Mouse (Mus musculus): ENCODE data around the gene Egfl7. TPM values are rescaled to one million over a fixed set of nuclear protein-coding genes. Genes with fewer than 3 reads are reported as not detected.

The Egfl7 gene
- total RNA-seq, 2 experiments from 2014 or later, result 72.2 to 74.3 TPM

DNA sequence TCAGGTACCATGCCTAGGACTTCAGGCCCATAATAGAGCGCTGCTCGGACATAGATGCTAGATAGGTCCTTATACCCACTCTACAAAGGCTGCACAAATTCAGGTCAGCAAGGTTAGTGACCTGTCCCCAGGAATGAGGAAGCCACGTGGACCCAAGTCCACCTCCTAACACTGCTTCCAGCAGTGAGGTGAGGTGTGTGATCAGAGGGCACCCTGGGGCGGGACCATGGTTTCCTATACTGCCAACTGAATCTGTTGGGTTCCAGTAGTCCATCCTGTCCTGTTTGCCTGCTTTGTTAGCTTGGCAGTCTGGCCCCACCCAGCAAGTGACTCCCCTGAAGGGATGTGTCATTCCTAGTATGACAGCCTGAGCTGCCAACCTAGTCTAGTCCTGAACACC, 20.2 kb downstream of the Egfl7 start:
- DNase-seq (ENCODE audit: low spot score in 2 of 2), result no peak
- TF ChIP-seq CTCF (conservative IDR thresholded peaks at IDR 0.05), result no peak
- H3K27ac ChIP-seq, result no peak overlapping the region
- H3K4me3 ChIP-seq, result no peak overlapping the region

DNA sequence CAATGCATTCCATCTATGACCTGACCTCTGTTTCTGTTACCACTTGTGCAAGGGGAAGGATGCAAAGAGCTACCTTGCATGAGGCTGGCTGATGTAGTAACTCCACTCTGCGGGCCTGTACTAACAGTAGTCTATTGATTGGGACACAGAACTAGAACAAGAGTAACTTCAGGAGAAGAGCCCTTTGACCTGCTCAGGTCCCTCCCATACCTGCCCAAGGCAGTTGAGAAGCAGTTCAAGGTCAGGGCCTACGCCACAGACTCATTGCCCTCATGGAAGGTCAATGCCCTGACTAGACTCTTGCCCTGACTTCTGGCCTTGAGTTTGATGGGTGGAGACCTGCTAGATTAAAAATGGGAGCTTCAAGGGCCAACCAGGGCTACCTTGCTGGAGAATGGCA, 20.9 kb downstream of the Egfl7 start:
- no peak overlapping the region for H3K4me3 ChIP-seq
- DNase-seq (ENCODE audit: low spot score in 2 of 2), result no peak
- TF ChIP-seq CTCF (conservative IDR thresholded peaks at IDR 0.05), result no peak
- no peak overlapping the region for H3K27ac ChIP-seq

DNA sequence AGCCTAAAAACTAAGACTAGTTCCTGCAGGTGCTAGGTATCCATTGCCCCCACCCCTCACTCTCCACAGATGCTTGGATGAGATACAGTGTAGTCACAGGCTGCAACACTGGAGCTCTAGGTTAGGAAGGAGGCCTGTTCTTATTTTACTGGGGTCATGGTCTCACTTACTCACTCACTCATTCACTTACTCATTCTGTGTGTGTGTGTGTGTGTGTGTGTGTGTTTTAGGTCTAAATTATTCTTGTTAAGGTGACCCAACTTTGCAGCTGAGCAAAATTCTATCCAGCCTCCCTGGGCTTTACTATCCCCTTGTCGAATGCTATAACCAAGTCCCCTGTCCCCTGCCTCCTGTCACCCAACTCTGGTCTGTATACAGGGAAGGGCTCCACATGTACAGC, 21.8 kb downstream of the Egfl7 start:
- Histone ChIP-seq H3K4me3 (no peak overlapping the region), H3K27ac (no peak overlapping the region)
- TF ChIP-seq CTCF (conservative IDR thresholded peaks at IDR 0.05), result no peak
- no peak for DNase-seq (ENCODE audit: low spot score in 2 of 2)

DNA sequence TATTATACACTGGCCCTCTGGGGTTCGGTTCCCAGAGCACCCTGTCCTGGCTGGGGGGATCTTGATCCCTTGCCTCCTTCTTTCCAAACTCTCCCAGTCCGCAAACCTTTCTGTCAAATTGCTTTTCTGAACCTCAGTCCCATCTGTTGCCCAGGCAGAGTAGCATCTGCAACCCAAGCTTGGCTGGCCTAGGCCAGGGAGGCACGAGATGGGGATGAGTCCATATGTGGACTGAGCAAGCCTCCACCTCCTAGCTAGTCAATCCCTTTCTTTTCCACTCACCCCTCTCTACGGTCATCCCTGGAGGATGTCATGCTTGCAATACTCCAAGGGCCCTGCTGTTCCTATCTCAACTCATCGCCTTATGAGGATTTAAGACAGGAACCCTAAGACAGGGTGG, 22.8 kb downstream of the Egfl7 start:
- no peak overlapping the region for H3K27ac ChIP-seq
- no peak for TF ChIP-seq CTCF (conservative IDR thresholded peaks at IDR 0.05)
- DNase-seq (ENCODE audit: low spot score in 2 of 2), result no peak
- H3K4me3 ChIP-seq, result no peak overlapping the region

DNA sequence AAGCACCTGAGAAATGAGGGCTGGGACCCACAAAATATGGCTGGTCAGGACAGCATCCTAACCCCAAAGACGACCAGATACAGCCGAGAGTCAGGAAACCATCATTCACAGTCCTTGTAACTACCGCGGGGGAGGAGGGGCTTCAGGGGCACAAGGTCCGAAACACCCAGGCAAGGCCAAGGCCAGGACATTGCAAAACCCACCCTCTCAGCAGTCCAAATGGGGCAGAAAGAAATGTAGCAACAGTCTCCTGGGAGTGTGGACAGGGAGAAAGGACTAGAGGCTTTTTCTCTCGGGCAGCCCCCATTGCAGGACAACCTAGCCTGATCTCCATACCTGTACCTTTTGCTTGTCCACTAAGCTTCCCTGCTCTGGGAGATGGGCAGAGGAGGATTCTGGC, 23.3 kb downstream of the Egfl7 start:
- no peak for DNase-seq (ENCODE audit: low spot score in 2 of 2)
- peak overlapping the region; percentile 65; the same call in 1 of the 2 replicates for H3K4me3 ChIP-seq
- no peak for TF ChIP-seq CTCF (conservative IDR thresholded peaks at IDR 0.05)
- H3K27ac ChIP-seq, result no peak overlapping the region

DNA sequence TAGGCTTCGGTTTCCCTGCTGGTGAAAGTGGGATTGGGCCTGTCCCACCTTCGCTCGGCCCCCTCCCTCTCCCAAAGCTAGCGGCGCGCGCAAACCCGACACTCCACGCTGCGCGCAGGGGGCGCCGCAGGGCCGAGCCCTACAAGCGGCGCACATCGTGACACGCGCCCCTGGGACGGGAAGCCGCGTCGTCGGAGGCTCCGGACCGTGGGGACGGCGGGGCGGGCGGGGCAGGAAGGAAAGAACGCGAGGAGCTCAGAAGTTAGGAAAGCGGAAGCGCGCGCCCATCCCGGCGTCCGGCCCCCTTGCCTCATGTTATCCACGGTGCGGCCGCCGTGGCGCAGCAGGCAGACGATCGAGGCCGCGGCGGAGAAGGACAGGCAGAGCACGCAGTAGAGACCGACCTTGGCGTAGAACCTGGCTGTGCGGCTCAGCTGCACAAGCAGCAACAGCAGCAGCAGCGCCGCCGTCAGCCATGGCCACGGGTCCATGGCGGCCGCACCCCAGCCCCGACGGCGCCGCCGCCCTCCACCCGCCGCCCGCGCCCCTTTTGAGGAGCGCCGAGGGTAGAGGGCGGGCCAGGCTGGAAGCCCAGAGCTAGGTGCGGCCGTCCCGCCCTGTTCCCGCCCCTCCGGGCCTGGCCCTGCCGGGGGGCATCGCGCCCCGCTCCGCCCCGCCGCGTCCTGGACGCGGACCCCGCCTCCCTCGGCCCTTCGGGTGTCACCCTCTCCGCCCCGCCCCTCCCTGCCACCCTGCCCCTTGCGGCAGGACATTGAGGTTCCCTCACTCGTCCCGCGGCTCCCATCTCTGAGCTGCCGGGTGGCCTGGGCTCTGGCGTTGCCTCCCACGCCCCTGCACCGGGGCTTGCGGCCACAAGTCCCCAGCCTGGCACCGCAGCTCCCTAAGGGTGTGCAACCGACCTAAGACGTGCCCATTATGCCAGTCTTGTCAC, 24.2 kb downstream of the Egfl7 start, which contains the start of gene Agpat2:
Agpat2 (minus strand) TSS at position 698 of the 952 bp plus-strand sequence.
- peak; percentile 50 for TF ChIP-seq CTCF (conservative IDR thresholded peaks at IDR 0.05)
- peak within 1 kb of the TSS; percentile 19; the same call in 1 of the 2 replicates for H3K27ac ChIP-seq
- peak in 1 of 2 experiments; percentile 22 for DNase-seq (ENCODE audit: low spot score in 2 of 2)
- H3K4me3 ChIP-seq, result peak within 1 kb of the TSS; percentile 65

DNA sequence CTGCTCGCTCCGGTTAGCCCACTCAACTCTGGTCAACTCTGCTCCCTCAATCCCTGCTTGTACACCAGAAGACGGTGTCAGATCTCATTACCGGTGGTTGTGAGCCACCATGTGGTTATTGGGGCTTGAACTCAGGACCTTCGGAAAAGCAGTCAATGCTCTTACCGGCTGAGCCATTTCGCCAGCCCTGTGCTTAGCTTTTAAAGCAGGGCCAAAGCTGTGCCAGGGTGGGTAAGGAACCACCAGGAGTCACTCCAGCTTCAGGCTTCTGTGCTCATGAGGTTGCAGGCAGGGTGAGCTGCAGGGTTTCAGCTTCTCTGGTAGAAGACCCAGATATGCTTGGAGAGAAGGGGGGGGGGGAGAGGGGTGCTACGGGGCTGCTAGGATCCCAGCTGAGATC, 25.5 kb downstream of the Egfl7 start:
- Histone ChIP-seq H3K4me3 (no peak overlapping the region), H3K27ac (no peak overlapping the region)
- TF ChIP-seq CTCF (conservative IDR thresholded peaks at IDR 0.05), result no peak
- DNase-seq (ENCODE audit: low spot score in 2 of 2), result no peak

DNA sequence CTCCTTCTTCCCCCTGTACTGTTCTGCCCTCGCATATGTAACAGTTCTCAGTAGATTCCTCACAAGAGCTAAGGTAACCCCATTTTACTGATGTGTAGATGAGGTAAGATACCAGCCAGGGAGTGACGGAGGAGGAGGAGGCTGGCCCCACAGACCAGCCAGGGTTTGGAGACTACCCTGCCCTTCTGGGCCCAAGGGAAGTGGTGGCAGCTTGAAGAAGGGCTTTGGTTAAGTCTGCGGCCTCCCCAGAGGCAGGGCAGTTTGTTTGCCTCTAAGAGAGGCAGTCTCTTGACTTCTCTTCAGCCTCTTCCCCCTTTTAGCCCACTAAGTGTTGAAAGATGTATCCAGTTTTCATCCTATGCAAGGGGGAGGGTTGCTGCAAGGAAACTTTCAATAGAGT, 26.8 kb downstream of the Egfl7 start:
- Histone ChIP-seq H3K4me3 (no peak overlapping the region), H3K27ac (no peak overlapping the region)
- no peak for TF ChIP-seq CTCF (conservative IDR thresholded peaks at IDR 0.05)
- DNase-seq (ENCODE audit: low spot score in 2 of 2), result no peak

DNA sequence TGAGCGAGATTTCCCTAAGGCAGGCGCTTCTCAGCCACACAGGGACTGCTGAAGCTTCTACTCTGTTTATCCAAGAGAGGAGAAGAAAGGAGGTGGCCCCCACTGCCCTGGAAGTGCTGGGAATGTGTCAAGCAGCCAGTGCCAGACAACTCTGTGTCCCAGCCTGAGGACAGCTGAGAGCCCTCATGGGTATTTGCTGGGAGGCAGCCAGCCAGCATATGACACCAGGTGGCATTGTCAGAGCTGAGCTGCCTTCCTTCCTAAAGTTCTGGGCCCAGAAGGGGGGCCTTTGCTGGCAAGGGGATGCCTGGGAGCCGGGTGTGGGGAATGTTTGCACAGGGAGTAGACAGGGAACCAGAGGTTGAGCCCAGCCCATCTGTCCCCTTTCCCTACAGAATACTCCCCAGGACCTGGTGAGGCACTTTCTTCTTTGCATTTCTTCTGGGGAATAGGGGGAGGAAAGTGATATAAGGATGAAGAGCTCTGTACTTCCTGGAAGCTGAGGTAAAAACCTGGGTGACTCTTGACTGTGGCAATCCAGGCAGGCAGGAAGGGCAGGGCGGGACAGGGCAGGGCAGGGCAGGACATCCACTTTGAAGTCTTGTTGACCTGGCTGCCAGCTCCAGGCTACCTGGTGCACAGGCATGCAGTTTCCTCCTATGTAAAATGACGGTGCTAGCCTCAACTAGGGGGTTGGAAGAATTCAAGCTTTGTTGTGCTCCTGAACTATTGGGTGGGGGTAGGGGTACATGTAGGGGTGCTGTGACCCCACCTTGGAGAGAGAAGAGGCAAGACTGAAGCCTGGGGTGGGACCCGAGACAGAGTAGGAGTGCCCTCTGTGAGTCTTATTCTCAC, 27.5 kb downstream of the Egfl7 start:
- no peak for TF ChIP-seq CTCF (conservative IDR thresholded peaks at IDR 0.05)
- Histone ChIP-seq H3K27ac (no peak overlapping the region), H3K4me3 (no peak overlapping the region)
- DNase-seq (ENCODE audit: low spot score in 2 of 2), result no peak

DNA sequence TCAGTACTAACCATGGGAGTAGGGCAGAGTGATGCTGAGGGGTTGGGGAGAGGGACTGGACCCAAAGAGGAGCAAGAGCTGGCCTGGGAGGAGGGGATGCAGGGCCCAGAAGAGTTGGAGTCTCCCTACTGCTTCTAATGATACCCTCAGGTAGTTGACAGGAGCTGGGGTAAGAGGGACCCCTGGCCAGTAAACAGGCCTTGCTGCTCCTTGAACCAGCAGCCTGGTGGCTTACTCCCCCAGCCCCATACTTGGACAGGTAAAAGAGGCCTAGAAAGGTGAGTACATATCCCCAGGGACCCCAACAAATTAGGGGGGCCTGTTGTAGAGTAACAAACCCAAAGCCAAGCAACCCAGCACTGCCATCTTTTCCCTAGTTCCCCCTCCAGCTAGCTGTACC, 29.0 kb downstream of the Egfl7 start:
- H3K4me3 ChIP-seq, result no peak overlapping the region
- H3K27ac ChIP-seq, result no peak overlapping the region
- no peak for DNase-seq (ENCODE audit: low spot score in 2 of 2)
- TF ChIP-seq CTCF (conservative IDR thresholded peaks at IDR 0.05), result no peak

DNA sequence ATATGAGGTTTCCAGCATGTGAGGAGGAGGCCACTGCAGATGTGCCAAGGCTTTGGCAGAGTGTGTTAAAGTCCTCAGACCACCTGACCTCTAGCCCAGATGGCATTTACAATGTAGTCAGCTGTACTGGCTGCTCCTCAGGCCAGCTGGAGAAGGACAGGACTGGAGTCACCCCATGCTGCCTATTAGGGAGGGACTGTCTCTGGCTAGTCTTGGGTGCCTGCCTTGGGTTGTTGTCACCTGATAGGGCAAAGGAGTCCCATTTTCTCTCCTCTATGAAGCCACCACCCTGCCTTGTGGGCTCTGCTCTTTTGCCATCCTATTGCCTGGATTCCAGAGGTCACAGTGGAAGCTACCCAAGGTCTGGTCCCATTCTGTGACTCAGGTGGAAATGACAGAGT, 29.4 kb downstream of the Egfl7 start:
- Histone ChIP-seq H3K4me3 (no peak overlapping the region), H3K27ac (no peak overlapping the region)
- DNase-seq (ENCODE audit: low spot score in 2 of 2), result no peak
- no peak for TF ChIP-seq CTCF (conservative IDR thresholded peaks at IDR 0.05)

DNA sequence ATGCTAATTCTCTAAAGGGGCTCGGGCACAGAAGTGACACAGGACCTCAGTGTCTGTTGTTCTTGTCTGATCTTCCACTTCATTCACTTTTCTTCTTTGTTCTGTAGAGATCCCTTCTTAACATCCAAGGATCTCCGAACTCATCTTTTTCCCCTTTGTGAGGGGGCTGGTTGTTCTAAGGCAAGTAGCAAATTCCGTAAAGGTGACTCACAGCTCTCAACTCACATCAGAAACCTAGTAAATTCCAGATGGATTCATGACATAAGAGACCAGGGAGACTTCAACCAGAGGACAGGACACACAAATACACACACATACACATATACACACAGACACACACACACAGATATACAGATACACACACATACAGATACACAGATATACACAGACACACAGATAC, 30.7 kb downstream of the Egfl7 start:
- DNase-seq (ENCODE audit: low spot score in 2 of 2), result no peak
- no peak overlapping the region for H3K4me3 ChIP-seq
- no peak overlapping the region for H3K27ac ChIP-seq
- no peak for TF ChIP-seq CTCF (conservative IDR thresholded peaks at IDR 0.05)

DNA sequence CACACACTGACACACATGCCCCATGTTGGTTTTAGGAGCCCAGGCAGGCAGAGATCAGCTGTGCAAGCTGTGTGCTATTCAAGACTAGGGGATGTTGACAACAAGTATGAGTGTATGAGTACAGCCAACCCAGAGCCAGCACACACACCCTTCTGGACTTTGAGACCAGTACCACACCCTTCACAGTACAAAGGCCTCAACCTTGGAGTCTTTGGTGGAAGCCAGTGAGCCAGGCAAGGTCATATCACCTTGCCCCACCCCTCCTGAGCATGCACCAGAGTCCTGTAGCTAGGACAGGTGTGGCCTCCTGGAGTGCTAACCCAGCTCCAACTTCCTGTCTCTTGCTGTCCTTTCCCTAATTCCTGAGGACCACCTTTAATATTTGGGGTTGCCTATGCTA, 31.2 kb downstream of the Egfl7 start:
- no peak for TF ChIP-seq CTCF (conservative IDR thresholded peaks at IDR 0.05)
- no peak for DNase-seq (ENCODE audit: low spot score in 2 of 2)
- Histone ChIP-seq H3K4me3 (no peak overlapping the region), H3K27ac (no peak overlapping the region)
